Mouse (Mus musculus): Measurements from ENCODE around the gene Hist1h1d. TPM values are rescaled to one million over a fixed set of nuclear protein-coding genes. Genes with fewer than 3 reads are reported as not detected.
A peak's percentile ranks its signal among the peaks of the same experiment; 100 is the strongest.

The Hist1h1d gene
- polyA plus RNA-seq, 1 experiment from 2014 or later: 0.22 TPM

DNA sequence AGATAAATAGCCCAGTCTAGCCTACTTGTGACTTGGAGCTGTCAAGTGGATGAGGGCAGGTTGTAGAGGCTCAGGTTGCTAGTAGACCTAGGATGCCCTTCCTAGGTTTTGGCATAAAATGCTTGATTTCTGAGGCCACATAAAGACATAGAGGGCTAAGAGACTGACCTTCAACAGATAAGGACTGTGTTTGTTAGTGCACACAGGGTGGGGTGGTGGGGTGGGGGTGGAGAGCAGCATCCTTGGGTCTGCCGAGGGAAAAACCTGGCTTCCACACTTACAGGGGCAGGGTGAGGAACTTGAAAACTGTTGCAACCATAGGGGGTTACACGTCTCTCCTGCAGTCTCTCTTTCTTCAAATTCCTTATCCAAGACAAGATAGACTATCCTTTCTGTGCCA is 42.1 kb downstream of the Hist1h1d start:
- no peak for TF ChIP-seq CTCF (IDR thresholded peaks at IDR 0.05; ENCODE audit: low read depth)
- Histone ChIP-seq H3K4me1 (replicated peaks; ENCODE audit: insufficient read depth, low read length) (peaks cover 4% of the 10 kb centered on the region; the same call in 1 of the 2 replicates), H3K27ac (no peak overlapping the region), H3K36me3 (ENCODE audit: insufficient read depth, low read length) (no peaks in the 10 kb centered on the region), H3K4me3 (replicated peaks; ENCODE audit: low read depth, low read length) (no peak overlapping the region), H3K27me3 (ENCODE audit: insufficient read depth, low read length) (no peaks in the 10 kb centered on the region), H3K9me3 (replicated peaks; ENCODE audit: low read length) (no peaks in the 10 kb centered on the region), H3K9ac (ENCODE audit: low read depth, low read length) (no peak overlapping the region), H3K4me2 (ENCODE audit: low read length) (no peak overlapping the region)
- 91% methylated on average over 2 of the region's 2 CpGs for WGBS
- DNase-seq (ENCODE audit: low spot score): no peak
- no peak for ATAC-seq (replicated peaks; ENCODE audit: low FRiP score, low read depth)

DNA sequence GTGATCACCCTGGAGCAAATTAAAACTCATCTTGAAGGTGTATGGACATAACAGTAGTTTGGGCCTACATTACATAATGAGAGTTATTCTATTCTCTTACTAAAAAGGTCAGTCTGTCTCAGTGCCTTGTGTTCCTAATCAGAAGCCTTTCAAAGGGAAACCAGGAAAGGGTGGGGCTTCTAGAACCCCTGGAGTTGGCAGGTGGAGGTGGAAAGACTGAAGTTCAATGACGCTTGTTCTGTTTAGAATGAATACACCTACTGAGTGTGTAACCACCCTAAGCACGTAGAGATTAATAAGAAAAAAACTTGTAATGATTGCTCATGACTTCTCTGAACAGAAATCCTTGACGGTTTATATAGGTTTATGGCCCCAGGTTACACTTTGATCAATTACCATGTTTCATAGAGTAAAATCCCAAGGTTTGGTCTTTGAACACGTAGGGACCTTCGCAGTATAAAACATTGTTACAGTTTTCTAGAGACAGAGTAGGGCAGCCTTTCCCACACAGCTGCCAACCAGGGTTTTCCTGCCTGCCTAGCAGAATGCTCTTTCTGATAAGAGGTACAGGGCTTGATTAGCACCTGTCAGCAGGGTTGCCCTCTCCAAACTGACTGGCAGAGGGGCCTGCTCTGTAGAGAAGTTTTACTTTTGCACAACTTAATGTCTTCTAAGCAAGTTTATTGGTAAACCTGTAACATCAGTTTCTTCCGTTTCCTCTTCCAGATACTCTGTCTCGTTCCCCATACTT is 42.7 kb downstream of the Hist1h1d start:
- H3K27ac ChIP-seq: no peak overlapping the region
- no peak for ATAC-seq (replicated peaks; ENCODE audit: low FRiP score, low read depth)
- 81% methylated on average over 7 of the region's 7 CpGs for WGBS

DNA sequence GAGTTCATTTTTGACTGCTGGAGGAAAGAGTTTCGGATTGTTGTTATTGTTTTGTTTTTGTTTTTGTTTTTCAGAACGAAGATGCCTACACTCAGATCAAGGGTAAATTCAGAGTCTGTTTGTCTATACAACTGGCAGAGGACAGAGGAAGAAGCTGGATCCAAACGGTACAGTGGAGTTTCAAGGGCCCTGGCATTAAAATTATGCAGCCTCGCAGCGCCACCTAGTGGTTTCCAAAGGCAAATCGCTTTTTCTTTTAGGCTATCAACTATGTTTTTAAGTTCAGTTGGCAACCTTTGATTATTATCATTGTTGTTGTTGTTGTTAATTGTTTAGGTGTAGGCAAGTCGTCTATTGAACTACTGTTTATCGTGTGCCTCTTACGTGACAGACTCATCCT is 44.9 kb downstream of the Hist1h1d start:
- no peaks in the 10 kb centered on the region for H3K36me3 ChIP-seq (ENCODE audit: insufficient read depth, low read length)
- peak; percentile 94 for DNase-seq (ENCODE audit: low spot score)
- WGBS: 7% methylated on average over 9 of the region's 9 CpGs

More for the DNA sequence above, 42.7 kb downstream of the Hist1h1d start:
- Histone ChIP-seq H3K9ac (ENCODE audit: low read depth, low read length) (no peak overlapping the region), H3K4me2 (ENCODE audit: low read length) (no peak overlapping the region), H3K9me3 (replicated peaks; ENCODE audit: low read length) (no peaks in the 10 kb centered on the region), H3K4me3 (replicated peaks; ENCODE audit: low read depth, low read length) (no peak overlapping the region), H3K4me1 (replicated peaks; ENCODE audit: insufficient read depth, low read length) (peaks cover 4% of the 10 kb centered on the region; the same call in 1 of the 2 replicates), H3K36me3 (ENCODE audit: insufficient read depth, low read length) (no peaks in the 10 kb centered on the region), H3K27me3 (ENCODE audit: insufficient read depth, low read length) (no peaks in the 10 kb centered on the region)
- no peak for TF ChIP-seq CTCF (IDR thresholded peaks at IDR 0.05; ENCODE audit: low read depth)
- DNase-seq (ENCODE audit: low spot score): no peak

DNA sequence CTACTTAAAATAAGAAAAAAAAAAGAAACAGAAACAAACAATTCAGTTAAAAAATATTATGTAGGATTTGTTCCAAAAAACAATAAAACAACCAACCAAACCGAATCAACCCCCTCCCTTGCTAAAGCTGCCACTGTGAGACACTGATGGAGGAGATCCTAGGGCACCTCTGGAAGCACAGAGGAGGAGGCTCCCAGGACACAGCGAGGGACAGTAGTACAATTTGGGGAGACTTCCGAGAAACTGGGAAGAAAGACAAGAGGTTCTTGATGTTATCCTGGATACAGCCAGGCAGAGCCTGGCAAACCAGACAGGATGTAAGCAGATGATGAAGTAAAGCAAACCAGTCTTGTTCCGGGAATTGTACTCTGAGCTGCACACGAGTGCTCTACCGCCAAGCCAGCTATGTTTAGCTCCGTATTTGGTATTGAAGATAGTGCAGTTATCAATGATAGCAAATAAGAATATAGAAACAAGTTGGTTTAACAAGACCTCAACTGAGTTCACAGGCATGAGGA is 50.2 kb downstream of the Hist1h1d start:
- Histone ChIP-seq H3K27ac (no peak overlapping the region), H3K36me3 (ENCODE audit: insufficient read depth, low read length) (no peaks in the 10 kb centered on the region), H3K4me2 (ENCODE audit: low read length) (no peak overlapping the region), H3K4me3 (replicated peaks; ENCODE audit: low read depth, low read length) (no peak overlapping the region), H3K9ac (ENCODE audit: low read depth, low read length) (no peak overlapping the region), H3K27me3 (ENCODE audit: insufficient read depth, low read length) (no peaks in the 10 kb centered on the region), H3K9me3 (replicated peaks; ENCODE audit: low read length) (no peaks in the 10 kb centered on the region), H3K4me1 (replicated peaks; ENCODE audit: insufficient read depth, low read length) (no peaks in the 10 kb centered on the region)
- peak; percentile 26 for DNase-seq (ENCODE audit: low spot score)
- TF ChIP-seq CTCF (IDR thresholded peaks at IDR 0.05; ENCODE audit: low read depth): no peak
- ATAC-seq (replicated peaks; ENCODE audit: low FRiP score, low read depth): no peak
- WGBS: 71% methylated on average over 7 of the region's 7 CpGs

More for the DNA sequence above, 44.9 kb downstream of the Hist1h1d start:
- H3K27ac ChIP-seq: no peak overlapping the region
- no peaks in the 10 kb centered on the region for H3K9me3 ChIP-seq (replicated peaks; ENCODE audit: low read length)
- peak; percentile 94 for TF ChIP-seq CTCF (IDR thresholded peaks at IDR 0.05; ENCODE audit: low read depth)
- no peak overlapping the region for H3K9ac ChIP-seq (ENCODE audit: low read depth, low read length)
- 0 out of 2 replicates have a peak, but pooled peaks have one; percentile 40 for ATAC-seq (replicated peaks; ENCODE audit: low FRiP score, low read depth)
- H3K4me1 ChIP-seq (replicated peaks; ENCODE audit: insufficient read depth, low read length): no peaks in the 10 kb centered on the region
- no peak overlapping the region for H3K4me3 ChIP-seq (replicated peaks; ENCODE audit: low read depth, low read length)
- H3K4me2 ChIP-seq (ENCODE audit: low read length): no peak overlapping the region
- H3K27me3 ChIP-seq (ENCODE audit: insufficient read depth, low read length): no peaks in the 10 kb centered on the region

DNA sequence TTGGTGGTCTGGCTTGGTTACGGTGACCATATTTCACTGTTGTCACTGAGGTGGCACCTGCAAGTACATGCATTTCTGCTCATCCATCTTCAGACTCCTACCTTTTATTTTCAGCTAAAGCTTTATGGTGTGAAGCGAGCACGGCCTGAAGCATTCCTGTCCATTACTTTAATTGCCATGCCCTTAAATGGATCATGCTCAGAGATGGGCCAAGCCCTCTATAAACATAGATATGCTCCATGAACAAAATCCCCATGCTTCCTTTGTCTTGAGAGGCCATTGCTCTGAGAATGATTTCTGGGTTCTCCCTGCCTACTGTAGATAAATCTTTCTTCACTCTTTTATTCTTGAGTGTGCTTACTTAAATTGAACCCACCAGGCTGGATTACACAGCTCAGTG is 51.4 kb downstream of the Hist1h1d start:
- Histone ChIP-seq H3K4me2 (ENCODE audit: low read length) (no peak overlapping the region), H3K4me1 (replicated peaks; ENCODE audit: insufficient read depth, low read length) (no peaks in the 10 kb centered on the region), H3K27ac (no peak overlapping the region), H3K36me3 (ENCODE audit: insufficient read depth, low read length) (no peaks in the 10 kb centered on the region), H3K27me3 (ENCODE audit: insufficient read depth, low read length) (no peaks in the 10 kb centered on the region), H3K9ac (ENCODE audit: low read depth, low read length) (no peak overlapping the region), H3K9me3 (replicated peaks; ENCODE audit: low read length) (no peaks in the 10 kb centered on the region), H3K4me3 (replicated peaks; ENCODE audit: low read depth, low read length) (no peak overlapping the region)
- WGBS: 33% methylated on average over 3 of the region's 3 CpGs
- ATAC-seq (replicated peaks; ENCODE audit: low FRiP score, low read depth) (no peak), DNase-seq (ENCODE audit: low spot score) (peak; percentile 51)
- no peak for TF ChIP-seq CTCF (IDR thresholded peaks at IDR 0.05; ENCODE audit: low read depth)

DNA sequence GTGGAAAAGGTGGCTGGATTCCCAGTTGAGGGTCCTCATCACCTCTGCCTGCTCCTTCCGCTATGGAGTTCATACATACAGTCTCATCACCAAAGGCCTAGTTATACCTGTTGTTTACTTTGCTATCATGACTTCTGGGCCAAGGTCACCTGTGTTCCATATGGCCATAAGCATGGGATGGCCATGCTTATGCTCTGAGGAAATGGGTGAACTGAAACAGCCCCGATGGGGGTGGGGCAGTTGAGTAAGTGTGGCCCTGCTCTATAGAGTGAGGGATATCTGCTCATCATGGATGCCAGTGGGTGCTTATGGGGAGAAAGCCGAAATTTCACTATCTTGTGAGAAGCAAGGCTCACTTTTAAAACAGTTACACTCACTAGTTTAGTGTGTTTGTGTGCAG is 52.0 kb downstream of the Hist1h1d start:
- H3K9ac ChIP-seq (ENCODE audit: low read depth, low read length): no peak overlapping the region
- ATAC-seq (replicated peaks; ENCODE audit: low FRiP score, low read depth) (no peak), DNase-seq (ENCODE audit: low spot score) (no peak)
- H3K4me2 ChIP-seq (ENCODE audit: low read length): no peak overlapping the region
- no peak overlapping the region for H3K4me3 ChIP-seq (replicated peaks; ENCODE audit: low read depth, low read length)
- H3K27ac ChIP-seq: no peak overlapping the region
- no peaks in the 10 kb centered on the region for H3K27me3 ChIP-seq (ENCODE audit: insufficient read depth, low read length)
- no peaks in the 10 kb centered on the region for H3K4me1 ChIP-seq (replicated peaks; ENCODE audit: insufficient read depth, low read length)
- H3K36me3 ChIP-seq (ENCODE audit: insufficient read depth, low read length): no peaks in the 10 kb centered on the region
- WGBS: 91% methylated on average over 3 of the region's 3 CpGs
- TF ChIP-seq CTCF (IDR thresholded peaks at IDR 0.05; ENCODE audit: low read depth): no peak
- H3K9me3 ChIP-seq (replicated peaks; ENCODE audit: low read length): no peaks in the 10 kb centered on the region
